Mouse (Mus musculus) monocyte, adult 59 days (primary cell): ENCODE results near the gene Spata7. TPM values are rescaled to one million over a fixed set of nuclear protein-coding genes. Genes with fewer than 3 reads are reported as not detected.

Experiments used
- total RNA-seq, 2 experiments: library from RNA; stranded (reverse); gene quantifications; one replicate each; pipeline ENCODE4 v1.2.4; 2023

The Spata7 gene
- 1 to 10 TPM; 3.4 to 3.7 TPM for total RNA-seq

DNA sequence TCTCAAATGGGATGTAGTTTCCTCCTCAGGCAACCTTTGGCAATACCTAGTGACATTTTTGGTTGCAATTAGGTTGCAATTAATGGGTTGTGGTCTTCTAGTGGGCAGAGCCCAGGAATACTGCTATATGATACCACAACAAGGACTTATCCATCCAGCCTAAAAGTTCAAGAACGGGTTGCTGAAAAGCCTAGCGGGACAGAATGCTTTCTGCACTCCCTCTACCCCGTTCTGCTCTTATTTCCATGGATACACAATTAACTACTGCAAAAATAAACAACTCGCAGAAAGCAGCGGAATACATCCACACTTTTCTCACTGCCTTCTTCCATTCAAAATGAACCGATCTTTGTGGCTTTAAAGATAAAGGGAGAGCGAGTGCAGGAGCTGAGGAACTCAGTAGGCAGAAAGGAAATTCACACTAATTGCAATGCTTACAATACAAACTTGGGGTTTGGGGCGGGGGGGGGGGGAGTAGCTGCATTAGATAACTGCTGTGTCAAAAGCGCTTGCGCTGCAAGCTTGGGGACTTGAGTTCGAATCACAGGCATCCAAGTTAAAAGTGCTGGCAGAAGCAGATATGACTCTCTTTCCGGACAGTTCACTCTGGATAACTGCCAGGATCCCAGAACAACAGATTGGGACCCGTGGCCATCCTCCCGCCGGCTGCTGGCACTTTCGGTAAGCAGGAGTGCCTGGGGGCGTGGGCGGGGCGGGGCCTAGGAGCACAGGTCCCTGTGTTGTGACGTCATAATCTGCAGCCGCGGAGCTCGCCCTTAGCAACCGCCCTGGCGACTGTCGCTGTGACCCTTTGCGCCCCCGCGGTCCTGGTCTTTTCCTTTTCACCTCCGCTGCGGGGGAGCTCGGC lies at the start of gene Spata7:
Gene Spata7 (plus strand): TSS at position 766 of the 868 bp plus-strand sequence.

Other genes starting within 250 kb of the Spata7 start
- under 1 TPM in 1 of 2 experiments, not detected in 1; 0.58 TPM for gene Kcnk10, start 49.8 kb upstream of the Spata7 start, total RNA-seq
- 1 to 10 TPM; 3.5 to 4.4 TPM for gene Ptpn21, start 109.2 kb downstream of the Spata7 start, total RNA-seq
- 10 to 100 TPM; 50.6 to 54.5 TPM for gene Zc3h14, start 118.8 kb downstream of the Spata7 start, total RNA-seq